Mouse (Mus musculus): ENCODE measurements at regions not wholly inside any gene's neighbourhood (a gene's known extent, or its start where the extent isn't known, plus 50 kb on each side); places are given as distances from the start of the nearest gene placed in this dataset.

GRCm38 (mm10) chr1:64287068-64287467, 165.0 kb upstream of the Klf7 start:
- Histone ChIP-seq H3K9me3 (ENCODE audit: control insufficient read depth, low read length) (no peaks in the 10 kb centered on the region), H3K27me3 (ENCODE audit: control insufficient read depth, insufficient read depth, low read depth, low read length) (no peaks in the 10 kb centered on the region), H3K27ac (ENCODE audit: low read length) (no peak overlapping the region), H3K9ac (ENCODE audit: low read length) (no peak overlapping the region), H3K36me3 (ENCODE audit: control insufficient read depth, insufficient read depth, low read length) (no peaks in the 10 kb centered on the region), H3K4me2 (ENCODE audit: low read depth, low read length) (no peak overlapping the region), H3K4me3 (ENCODE audit: low read length) (no peak overlapping the region), H3K4me1 (replicated peaks; ENCODE audit: control insufficient read depth, insufficient read depth, low read length) (no peaks in the 10 kb centered on the region; the same call in 1 of the 2 replicates)
- 67% methylated on average over 2 of the region's 2 CpGs for WGBS
- ATAC-seq (ENCODE audit: low read depth) = no peak

- Histone ChIP-seq H3K9ac (ENCODE audit: low read length) (no peak overlapping the region), H3K4me2 (ENCODE audit: low read depth, low read length) (no peak overlapping the region), H3K27me3 (ENCODE audit: control insufficient read depth, insufficient read depth, low read depth, low read length) (no peaks in the 10 kb centered on the region), H3K4me3 (ENCODE audit: low read length) (no peak overlapping the region), H3K36me3 (ENCODE audit: control insufficient read depth, insufficient read depth, low read length) (no peaks in the 10 kb centered on the region), H3K27ac (ENCODE audit: low read length) (no peak overlapping the region), H3K9me3 (ENCODE audit: control insufficient read depth, low read length) (no peaks in the 10 kb centered on the region), H3K4me1 (replicated peaks; ENCODE audit: control insufficient read depth, insufficient read depth, low read length) (no peaks in the 10 kb centered on the region)
- ATAC-seq (ENCODE audit: low read depth) = no peak
- 73% methylated on average over 8 of the region's 8 CpGs for WGBS
Observed at GRCm38 (mm10) chr1:64284656-64285055, 162.6 kb upstream of the Klf7 start.

- no peaks in the 10 kb centered on the region for H3K27me3 ChIP-seq (ENCODE audit: control insufficient read depth, insufficient read depth, low read depth, low read length)
- no peaks in the 10 kb centered on the region for H3K36me3 ChIP-seq (ENCODE audit: control insufficient read depth, insufficient read depth, low read length)
- no peak overlapping the region for H3K27ac ChIP-seq (ENCODE audit: low read length)
- no peak overlapping the region for H3K4me2 ChIP-seq (ENCODE audit: low read depth, low read length)
- no peak for ATAC-seq (ENCODE audit: low read depth)
- no peaks in the 10 kb centered on the region for H3K9me3 ChIP-seq (ENCODE audit: control insufficient read depth, low read length)
- no peak overlapping the region for H3K4me3 ChIP-seq (ENCODE audit: low read length)
- H3K9ac ChIP-seq (ENCODE audit: low read length) = no peak overlapping the region
- no peaks in the 10 kb centered on the region for H3K4me1 ChIP-seq (replicated peaks; ENCODE audit: control insufficient read depth, insufficient read depth, low read length)
Observed at GRCm38 (mm10) chr1:64275865-64276264, 153.8 kb upstream of the Klf7 start.

DNA sequence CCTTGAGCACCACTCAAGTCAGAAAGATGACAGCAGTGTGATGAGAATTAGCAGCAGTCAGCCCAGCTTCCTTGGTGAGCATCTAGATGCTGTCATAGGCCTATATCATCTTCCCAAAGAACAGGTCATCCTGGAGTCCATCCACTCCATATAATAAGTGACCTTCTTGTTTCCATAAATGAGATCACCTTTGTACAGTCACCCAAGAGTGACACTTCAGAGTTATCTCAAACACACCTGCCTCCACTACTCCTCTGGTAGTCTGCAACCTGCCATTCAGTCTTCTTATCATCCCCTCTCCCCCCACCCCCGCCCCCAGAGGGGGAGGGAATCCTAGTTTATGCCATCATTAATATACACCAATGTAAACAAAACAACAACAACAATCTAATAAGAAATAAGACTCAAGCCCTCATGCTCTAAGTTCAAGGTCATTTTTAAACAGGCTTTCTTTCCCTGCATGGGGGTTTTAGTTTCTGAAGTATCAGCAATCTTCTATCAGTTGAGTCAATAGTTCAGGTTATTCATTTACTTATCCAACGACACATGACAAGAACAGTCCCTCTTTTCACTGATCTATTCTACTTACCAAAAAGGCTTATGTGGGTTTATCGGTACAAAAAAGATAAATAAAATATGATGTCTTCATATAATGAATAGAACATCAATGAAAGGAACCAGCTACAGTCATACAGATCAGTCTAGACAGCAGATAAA, 153.2 kb upstream of the Klf7 start:
- Histone ChIP-seq H3K27me3 (ENCODE audit: control insufficient read depth, insufficient read depth, low read depth, low read length) (no peaks in the 10 kb centered on the region), H3K36me3 (ENCODE audit: control insufficient read depth, insufficient read depth, low read length) (no peaks in the 10 kb centered on the region), H3K4me1 (replicated peaks; ENCODE audit: control insufficient read depth, insufficient read depth, low read length) (no peaks in the 10 kb centered on the region), H3K4me3 (ENCODE audit: low read length) (no peak overlapping the region), H3K9me3 (ENCODE audit: control insufficient read depth, low read length) (no peaks in the 10 kb centered on the region), H3K4me2 (ENCODE audit: low read depth, low read length) (no peak overlapping the region), H3K27ac (ENCODE audit: low read length) (no peak overlapping the region), H3K9ac (ENCODE audit: low read length) (no peak overlapping the region)
- WGBS = 63% methylated on average over 3 of the region's 3 CpGs
- no peak for ATAC-seq (ENCODE audit: low read depth)

- Histone ChIP-seq H3K4me3 (ENCODE audit: low read length) (no peak overlapping the region), H3K36me3 (ENCODE audit: control insufficient read depth, insufficient read depth, low read length) (no peaks in the 10 kb centered on the region), H3K27ac (ENCODE audit: low read length) (no peak overlapping the region), H3K9ac (ENCODE audit: low read length) (no peak overlapping the region), H3K4me2 (ENCODE audit: low read depth, low read length) (no peak overlapping the region), H3K9me3 (ENCODE audit: control insufficient read depth, low read length) (no peaks in the 10 kb centered on the region), H3K4me1 (replicated peaks; ENCODE audit: control insufficient read depth, insufficient read depth, low read length) (no peaks in the 10 kb centered on the region), H3K27me3 (ENCODE audit: control insufficient read depth, insufficient read depth, low read depth, low read length) (no peaks in the 10 kb centered on the region)
- ATAC-seq (ENCODE audit: low read depth) = no peak
- 51% methylated on average over 2 of the region's 2 CpGs for WGBS
Observed at GRCm38 (mm10) chr1:64257237-64257636, 135.2 kb upstream of the Klf7 start.

GRCm38 (mm10) chr1:64255554-64256295, 133.6 kb upstream of the Klf7 start:
- no peak overlapping the region for H3K9ac ChIP-seq (ENCODE audit: low read length)
- no peak for ATAC-seq (ENCODE audit: low read depth)
- no peak overlapping the region for H3K27ac ChIP-seq (ENCODE audit: low read length)
- H3K4me1 ChIP-seq (replicated peaks; ENCODE audit: control insufficient read depth, insufficient read depth, low read length) = no peaks in the 10 kb centered on the region
- 82% methylated on average over 14 of the region's 14 CpGs for WGBS
- H3K27me3 ChIP-seq (ENCODE audit: control insufficient read depth, insufficient read depth, low read depth, low read length) = no peaks in the 10 kb centered on the region
- H3K4me3 ChIP-seq (ENCODE audit: low read length) = no peak overlapping the region
- no peaks in the 10 kb centered on the region for H3K36me3 ChIP-seq (ENCODE audit: control insufficient read depth, insufficient read depth, low read length)
- no peak overlapping the region for H3K4me2 ChIP-seq (ENCODE audit: low read depth, low read length)
- H3K9me3 ChIP-seq (ENCODE audit: control insufficient read depth, low read length) = no peaks in the 10 kb centered on the region

DNA sequence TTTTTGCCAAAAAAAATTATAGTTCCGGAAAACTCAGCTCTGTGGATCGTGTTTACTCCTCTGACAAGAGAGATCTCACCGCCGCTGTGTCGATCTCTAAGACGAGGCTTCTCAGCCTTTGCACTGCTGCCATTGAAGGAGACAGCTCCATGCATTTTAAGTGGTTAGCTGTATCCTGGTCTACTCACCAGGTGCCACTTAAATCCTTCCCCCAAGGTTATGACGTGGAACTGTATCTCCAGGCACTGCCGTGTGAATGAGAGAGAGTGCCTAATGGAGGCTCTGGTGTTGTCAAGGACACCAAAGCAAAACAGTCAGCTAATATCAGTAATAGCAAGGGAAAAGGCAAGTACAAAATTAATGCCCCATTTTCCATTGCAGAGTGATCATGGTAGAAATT, 132.6 kb upstream of the Klf7 start:
- ATAC-seq (ENCODE audit: low read depth) = no peak
- Histone ChIP-seq H3K36me3 (ENCODE audit: control insufficient read depth, insufficient read depth, low read length) (no peaks in the 10 kb centered on the region), H3K4me1 (replicated peaks; ENCODE audit: control insufficient read depth, insufficient read depth, low read length) (no peaks in the 10 kb centered on the region), H3K27me3 (ENCODE audit: control insufficient read depth, insufficient read depth, low read depth, low read length) (no peaks in the 10 kb centered on the region), H3K9me3 (ENCODE audit: control insufficient read depth, low read length) (no peaks in the 10 kb centered on the region), H3K4me3 (ENCODE audit: low read length) (no peak overlapping the region), H3K27ac (ENCODE audit: low read length) (no peak overlapping the region), H3K4me2 (ENCODE audit: low read depth, low read length) (no peak overlapping the region), H3K9ac (ENCODE audit: low read length) (no peak overlapping the region)
- 85% methylated on average over 8 of the region's 8 CpGs for WGBS

GRCm38 (mm10) chr1:64253996-64254395, 131.9 kb upstream of the Klf7 start:
- 68% methylated on average over 8 of the region's 8 CpGs for WGBS
- H3K9me3 ChIP-seq (ENCODE audit: control insufficient read depth, low read length) = no peaks in the 10 kb centered on the region
- H3K27ac ChIP-seq (ENCODE audit: low read length) = no peak overlapping the region
- ATAC-seq (ENCODE audit: low read depth) = no peak
- no peaks in the 10 kb centered on the region for H3K27me3 ChIP-seq (ENCODE audit: control insufficient read depth, insufficient read depth, low read depth, low read length)
- H3K4me1 ChIP-seq (replicated peaks; ENCODE audit: control insufficient read depth, insufficient read depth, low read length) = no peaks in the 10 kb centered on the region
- no peak overlapping the region for H3K4me2 ChIP-seq (ENCODE audit: low read depth, low read length)
- no peak overlapping the region for H3K9ac ChIP-seq (ENCODE audit: low read length)
- H3K36me3 ChIP-seq (ENCODE audit: control insufficient read depth, insufficient read depth, low read length) = no peaks in the 10 kb centered on the region
- H3K4me3 ChIP-seq (ENCODE audit: low read length) = no peak overlapping the region

- ATAC-seq (ENCODE audit: low read depth) = no peak
- 54% methylated on average over 2 of the region's 2 CpGs for WGBS
- Histone ChIP-seq H3K9me3 (ENCODE audit: control insufficient read depth, low read length) (no peaks in the 10 kb centered on the region), H3K27me3 (ENCODE audit: control insufficient read depth, insufficient read depth, low read depth, low read length) (no peaks in the 10 kb centered on the region), H3K4me3 (ENCODE audit: low read length) (no peak overlapping the region), H3K27ac (ENCODE audit: low read length) (no peak overlapping the region), H3K9ac (ENCODE audit: low read length) (no peak overlapping the region), H3K4me2 (ENCODE audit: low read depth, low read length) (no peak overlapping the region), H3K4me1 (replicated peaks; ENCODE audit: control insufficient read depth, insufficient read depth, low read length) (no peaks in the 10 kb centered on the region), H3K36me3 (ENCODE audit: control insufficient read depth, insufficient read depth, low read length) (no peaks in the 10 kb centered on the region)
Observed at GRCm38 (mm10) chr1:64242401-64242800, 120.3 kb upstream of the Klf7 start.

All from lung, embryonic 16.5 days (tissue).